Mouse (Mus musculus): ENCODE results near the gene Sgcd.
"Not testable (repeated sequence)": the region's sequence is repeated elsewhere in the genome, so short reads cannot be mapped to it uniquely, and the experiment has no call there.

The Sgcd gene

DNA sequence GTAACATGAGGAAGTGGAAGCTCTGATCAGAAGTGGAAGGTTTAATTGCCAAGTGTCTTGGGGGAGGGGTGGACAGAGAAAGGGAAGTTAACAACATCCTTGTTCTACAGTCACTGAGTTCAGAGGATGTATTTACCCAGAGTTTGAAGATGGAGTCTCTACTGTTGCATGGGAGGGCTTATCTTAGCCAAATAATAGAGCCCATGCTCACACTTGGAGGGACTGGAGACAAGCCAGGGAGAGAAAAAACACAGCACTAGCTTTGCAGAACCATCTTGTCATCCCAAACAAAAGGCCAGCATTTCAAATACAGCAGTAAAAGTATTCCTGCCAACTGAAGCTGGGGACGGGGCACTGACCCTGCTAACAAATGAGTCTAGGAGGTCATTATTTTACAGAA lies 212.8 kb downstream of the Sgcd start:
- no peak for DNase-seq

DNA sequence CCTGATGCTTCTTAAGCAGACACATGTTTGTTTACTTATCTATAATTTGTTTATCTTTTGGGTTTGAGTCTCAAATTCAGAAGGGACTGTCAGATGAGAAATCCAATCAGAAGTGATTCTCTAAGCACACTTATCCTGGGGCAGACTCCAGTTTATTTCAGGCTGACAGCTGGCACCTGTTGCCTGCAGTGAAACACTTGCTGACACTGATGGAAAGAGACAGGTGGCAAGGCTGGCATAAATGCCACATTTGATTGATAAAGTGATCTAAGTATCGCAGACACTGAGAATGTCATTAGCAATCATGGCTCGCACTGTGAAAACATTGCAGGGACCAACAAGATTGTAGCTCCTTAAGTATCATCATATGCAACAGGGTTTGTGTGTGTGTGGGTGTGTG lies 222.9 kb downstream of the Sgcd start:
- DNase-seq: no peak

DNA sequence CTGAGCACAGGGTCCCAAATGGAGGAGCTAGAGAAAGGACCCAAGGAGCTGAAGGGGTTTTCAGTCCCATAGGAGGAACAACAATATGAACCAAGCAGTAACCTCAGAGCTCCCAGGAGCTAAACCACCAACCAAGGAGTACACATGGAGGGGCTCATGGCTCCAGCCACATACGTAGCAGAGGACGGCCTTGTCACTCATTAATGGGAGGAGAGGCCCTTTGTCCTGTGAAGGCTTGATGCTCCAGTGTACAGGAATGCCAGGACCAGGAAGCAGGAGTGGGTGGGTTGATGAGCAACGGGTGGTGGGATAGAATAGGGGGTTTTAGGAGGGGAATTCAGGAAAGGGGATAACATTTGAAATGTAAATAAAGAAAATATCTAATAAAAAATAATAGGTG lies 225.2 kb downstream of the Sgcd start:
- DNase-seq: not testable (repeated sequence)

DNA sequence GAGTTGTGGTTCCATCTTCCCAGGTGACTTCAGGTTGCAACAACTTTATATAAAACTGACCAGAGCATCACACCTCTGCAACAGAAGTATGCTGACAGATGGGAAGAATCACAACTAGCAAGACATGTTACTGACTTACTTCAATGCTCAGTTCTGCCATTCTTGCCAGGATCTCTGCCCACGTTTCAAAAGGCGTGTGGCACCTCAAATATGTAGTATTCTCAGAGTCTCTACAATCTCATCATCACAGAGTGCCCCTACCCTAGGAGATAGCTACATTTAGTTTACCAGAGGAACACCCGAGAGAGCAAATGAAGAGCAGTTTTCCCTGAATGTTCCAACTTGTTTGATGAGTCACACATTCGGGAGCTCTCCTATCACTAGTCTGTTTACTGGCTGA lies 229.8 kb downstream of the Sgcd start:
- DNase-seq: no peak

DNA sequence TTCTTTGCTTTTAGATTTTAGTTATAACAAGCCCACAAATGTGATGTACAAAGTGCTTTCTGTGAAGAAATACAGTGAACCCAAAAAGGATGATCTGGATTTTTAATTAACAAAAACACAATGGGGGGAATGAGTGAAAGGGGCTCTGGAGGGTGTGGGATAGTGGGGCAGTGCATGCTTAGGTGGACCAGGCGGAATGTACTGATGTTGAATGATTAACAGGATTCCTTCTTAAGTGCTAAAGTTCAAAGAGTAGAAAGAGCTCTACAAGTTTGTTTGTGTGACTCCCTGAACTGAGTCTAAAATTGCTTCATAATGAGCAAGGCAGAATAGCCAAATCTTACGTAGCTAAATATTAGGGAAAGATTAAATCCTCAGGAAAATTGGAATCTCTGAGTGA lies 246.0 kb downstream of the Sgcd start:
- DNase-seq: no peak

DNA sequence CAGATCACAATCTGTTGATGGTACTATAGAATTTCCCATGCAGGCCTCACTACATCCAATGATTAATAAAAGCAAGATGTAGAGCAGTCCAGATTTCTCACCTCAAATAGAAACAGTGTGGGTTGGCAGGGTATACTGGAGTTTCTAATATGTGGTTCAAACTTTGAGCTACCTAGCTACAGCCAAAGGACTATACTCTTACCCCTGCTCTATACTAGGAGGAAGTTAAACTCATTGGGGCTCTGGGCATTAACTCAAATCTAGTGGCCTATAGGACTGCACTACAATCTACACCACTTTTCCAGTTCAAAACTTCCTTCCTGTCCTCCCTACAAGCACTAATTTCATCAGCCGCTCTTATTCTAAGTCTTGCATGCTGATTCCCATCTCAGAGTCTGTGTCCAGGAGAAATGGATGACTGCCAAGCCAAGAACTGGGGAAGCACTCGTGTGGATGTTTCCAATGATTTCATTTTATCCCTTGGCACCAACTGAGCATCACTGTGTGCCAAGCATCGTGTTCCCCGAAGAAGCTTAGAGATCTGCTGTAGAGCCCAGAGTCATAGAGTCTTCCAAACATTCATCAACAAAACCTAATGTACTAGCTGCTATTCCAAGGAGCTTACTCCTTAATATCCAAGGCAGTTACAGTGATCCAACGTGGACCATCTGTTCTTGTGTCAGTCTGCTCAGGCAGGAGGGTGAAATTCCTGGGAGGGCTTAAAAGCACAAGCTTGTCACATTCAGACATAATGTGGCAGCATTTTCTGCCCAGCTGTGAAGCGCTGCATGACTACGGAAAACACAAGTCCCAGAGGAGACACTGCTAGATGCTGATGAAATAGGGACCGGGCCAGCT lies 283.6 kb downstream of the Sgcd start:
- DNase-seq: no peak

DNA sequence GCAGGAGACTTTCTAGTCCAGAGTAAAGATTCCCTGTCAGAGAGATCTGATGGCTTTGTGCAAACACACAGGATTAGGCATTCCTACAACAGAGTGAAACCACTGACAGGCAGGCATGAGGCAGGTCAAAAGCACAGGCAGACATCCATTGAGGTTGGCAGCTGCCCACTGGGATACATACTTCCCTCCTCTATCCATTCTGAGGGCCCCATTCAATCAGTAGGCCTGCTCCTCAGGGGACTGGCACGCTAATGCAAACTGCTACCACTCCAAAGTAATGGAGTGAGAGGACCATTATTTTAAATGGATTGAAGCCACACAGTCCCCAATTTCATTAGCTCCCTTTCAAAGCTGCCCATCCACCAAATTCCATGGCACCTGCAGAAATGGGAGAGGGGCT lies 293.2 kb downstream of the Sgcd start:
- DNase-seq: no peak

DNA sequence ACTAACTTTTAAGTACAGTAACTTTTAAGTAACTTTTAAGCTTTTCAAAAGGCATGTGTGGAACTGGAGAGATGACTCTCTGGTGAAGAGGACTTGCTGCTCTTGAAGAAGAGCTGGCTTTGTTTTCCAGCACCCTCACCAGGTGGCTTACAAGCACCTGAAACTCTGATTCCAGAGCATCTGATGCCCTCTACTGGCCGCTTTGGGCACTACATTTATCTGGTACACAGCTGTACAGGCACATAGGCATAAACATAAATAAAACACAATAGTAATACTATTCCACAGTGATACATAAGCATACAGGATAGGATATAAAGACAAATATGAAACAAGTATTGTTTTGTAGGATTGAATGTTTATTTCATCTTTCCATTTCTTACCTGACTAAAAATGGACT lies 330.6 kb downstream of the Sgcd start:
- DNase-seq: peak; percentile 43

DNA sequence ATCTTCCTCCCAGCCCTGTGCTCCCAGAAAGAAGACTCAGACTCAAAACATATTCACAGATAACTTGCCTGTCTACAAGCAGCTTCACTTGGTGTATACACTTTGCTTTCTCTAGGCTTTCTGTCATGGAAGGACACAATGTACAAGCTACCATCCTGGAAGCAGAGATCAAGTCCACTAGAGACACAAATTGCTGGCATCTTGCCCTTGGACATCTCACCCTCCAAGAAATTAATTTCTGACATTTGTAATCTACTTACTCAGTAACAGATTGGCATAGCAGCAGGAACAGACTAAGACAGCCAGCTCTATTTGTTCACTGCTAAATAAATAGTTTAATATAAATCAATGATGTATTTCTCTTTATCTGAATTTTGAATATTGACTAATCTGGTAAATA lies 342.9 kb downstream of the Sgcd start:
- DNase-seq: no peak

DNA sequence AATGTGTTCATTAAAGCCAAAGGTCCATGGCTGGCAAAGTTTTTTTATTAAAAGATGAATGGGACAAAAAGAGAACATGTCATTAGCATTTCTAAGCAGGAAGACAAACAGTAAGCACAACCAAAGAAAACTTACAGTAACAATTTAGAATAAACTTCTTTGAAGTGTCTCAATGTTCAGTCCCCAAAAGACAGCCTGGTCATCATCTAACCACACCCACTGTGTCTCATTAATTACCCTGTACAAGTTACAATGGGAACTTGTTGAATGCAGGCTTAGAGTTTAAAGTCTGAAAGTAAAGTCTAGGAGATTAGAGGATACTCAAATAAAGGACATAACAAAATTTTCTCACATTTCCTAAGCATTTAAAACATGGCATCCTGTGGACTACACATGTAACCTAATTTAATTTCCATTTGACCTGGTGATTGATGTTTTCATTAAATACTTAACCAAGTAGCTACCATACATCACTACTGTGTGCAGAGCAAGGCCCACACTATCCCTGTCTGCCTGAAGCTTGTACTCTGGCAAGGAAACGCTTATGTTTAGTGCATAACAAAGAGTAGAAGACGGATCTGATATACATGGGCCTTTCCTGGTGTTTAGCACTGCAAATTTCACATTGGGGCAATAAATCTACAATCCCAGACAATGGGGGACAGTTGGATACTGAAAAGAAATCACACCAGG lies 347.1 kb downstream of the Sgcd start:
- DNase-seq: no peak

DNA sequence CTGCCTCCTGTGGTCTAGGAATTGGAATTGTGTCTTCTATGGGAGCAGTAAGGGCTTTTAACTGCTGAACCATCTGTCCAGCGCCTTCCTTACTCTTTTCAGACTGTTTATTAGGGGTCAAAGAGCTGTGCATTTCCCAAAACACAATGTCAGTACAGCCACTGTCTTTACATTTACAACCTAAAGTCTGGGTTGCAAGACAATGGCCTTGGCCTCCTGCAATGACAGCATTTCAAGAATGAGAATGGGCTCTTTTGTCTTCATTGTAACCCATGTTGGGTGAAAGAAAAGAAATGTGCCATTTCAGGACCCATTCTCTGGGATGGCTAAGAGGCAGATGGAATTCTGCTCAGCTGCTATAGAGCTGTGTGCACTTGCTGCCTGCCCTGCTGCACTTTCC lies 348.2 kb downstream of the Sgcd start:
- DNase-seq: no peak

DNA sequence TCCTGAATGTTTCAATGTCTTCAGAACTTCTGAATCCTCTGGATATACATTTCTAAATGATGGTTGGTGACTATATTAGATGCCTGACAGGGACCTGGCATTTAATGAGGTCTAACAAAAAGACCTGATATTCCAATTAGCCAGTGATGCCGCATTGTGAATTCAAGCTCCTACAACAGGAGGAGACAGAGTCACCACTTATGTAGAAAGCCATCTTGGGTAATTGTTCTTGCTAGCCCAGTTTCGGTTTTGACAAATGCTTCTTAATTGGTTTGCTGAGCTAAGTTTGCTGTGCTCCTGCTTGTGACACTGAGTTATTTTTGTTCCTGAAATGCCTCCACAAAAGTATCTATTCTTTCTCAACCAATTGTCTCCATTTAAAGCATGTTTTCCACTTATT lies 358.6 kb downstream of the Sgcd start:
- DNase-seq: no peak

DNA sequence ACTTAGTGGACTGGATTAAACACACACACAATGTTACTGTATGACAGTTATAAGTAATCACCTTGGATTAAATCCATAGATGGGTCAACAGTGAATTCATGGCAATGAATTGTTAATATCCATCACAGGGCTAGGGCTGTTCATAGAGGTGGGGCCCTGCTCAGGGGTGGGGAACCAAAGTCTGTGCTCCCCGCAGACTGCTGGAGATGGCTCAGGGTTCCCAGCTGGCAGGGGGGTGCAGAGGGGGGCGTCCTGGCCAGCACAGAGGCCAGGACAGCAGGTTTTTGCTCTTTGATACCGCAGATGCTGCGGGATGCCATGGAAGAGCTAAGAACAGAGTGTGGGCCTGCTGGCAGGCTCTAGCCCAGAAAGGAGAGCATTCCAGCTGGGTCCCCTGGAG lies 378.9 kb downstream of the Sgcd start:
- no peak for DNase-seq

DNA sequence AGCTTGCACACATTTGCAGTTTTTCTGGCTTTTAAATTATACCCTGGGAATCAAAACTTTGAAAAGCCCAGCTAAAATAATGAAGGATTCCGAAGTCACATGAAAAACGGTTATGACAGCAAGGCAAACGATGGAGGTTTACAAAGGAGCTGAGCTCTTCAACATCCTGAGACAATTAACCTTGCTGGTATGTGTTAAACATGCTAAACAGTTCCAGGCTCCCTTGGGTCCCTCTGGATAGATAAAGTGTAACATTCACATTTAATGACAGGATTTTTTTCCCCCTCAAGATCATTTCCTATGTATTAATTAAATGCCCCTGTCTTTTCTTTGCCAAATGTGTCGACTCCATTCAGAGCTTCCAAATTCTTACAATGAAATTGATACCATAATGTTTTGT lies 414.1 kb downstream of the Sgcd start:
- no peak for DNase-seq

DNA sequence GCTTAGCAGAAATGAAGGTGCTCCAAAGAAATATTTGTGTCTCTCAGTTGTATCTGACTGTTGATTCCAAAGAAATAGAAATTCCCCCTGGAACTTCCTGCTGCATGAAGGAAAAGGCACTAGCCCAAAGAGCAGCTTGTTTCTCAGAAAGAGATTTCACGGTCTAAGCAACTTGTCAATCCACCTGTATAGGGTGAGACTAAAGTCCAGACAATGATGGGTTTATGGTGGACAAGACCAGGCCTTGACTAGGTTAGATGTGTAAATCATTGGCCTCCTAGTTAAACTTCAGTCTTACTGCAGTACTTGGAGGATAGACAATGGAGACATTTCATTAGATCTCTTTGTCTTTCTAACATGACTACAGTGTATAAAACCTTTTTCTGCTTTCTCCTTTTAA lies 420.3 kb downstream of the Sgcd start:
- no peak for DNase-seq

DNA sequence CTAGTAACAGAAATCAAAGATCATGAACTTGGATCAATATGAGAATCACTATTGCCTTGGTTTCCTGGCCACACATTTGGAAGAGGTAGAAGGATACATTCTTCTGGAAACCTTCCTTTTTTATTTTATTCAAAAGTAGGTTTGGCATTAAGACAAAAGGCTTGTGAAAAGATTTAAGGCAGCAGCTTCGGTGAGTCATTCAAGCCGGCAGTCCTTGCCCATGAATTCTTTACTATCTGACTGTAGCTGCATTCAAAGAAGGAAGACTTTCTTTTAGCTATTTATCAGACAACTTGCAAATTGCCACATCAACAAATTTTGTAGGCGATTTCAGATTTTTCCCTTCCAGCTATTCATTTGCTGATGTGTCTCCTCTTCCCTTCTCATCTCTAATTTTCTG lies 422.6 kb downstream of the Sgcd start:
- DNase-seq: no peak

DNA sequence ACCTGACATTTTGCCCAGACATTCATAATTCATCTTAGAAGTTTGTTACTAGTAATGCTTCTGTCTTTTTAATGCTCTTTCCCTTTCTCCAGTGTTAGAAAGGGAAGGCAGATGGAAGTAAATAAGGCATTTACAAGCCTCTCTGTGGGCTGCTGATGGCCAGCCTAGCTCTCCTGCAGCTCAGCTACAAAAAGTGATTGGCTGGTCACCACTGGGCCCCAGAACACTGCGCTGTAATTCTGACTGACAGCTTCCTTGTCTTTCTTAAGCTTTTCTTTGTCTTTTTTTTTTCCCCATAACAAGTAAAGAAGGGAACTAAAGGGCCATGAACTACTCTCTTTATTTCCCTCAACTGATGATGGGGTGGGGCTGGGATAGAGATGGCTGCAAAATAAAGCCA lies 463.9 kb downstream of the Sgcd start:
- DNase-seq: no peak

DNA sequence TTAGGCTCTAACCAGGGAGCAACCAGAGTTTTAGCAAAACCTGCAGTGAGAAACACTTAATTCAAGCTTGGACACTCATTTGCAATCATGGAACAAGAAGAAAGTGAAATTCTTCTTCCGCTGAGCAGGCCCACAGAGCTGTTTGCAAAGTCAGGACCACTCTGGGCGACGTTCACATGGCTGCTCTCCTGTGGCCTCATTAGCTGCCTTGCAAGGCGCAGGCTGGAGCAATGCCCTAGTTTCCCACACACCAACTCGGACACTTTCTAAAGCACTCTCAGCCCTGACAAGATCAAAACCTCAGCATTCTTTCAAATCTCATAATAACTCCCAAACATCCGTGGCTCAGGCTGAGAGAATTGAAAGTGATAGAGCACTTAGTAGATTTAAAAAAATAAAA lies 480.7 kb downstream of the Sgcd start:
- no peak for DNase-seq

DNA sequence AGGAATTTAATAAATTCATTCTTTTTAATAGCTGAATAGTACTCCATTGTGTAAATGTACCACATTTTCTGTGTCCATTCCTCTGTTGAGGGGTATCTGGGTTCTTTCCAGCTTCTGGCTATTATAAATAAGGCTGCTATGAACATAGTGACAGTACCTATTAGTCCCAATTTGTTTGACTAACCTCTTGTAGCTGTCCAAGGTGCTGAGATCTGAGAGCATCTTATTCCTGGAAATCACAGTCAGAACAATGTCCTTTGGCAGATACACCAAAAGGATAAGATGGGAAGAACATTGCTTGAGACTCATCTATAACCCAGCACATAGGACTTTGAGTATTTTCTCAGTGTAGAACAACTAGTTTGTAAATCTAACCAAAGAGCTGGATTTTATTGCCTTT lies 485.5 kb downstream of the Sgcd start:
- DNase-seq: not testable (repeated sequence)

DNA sequence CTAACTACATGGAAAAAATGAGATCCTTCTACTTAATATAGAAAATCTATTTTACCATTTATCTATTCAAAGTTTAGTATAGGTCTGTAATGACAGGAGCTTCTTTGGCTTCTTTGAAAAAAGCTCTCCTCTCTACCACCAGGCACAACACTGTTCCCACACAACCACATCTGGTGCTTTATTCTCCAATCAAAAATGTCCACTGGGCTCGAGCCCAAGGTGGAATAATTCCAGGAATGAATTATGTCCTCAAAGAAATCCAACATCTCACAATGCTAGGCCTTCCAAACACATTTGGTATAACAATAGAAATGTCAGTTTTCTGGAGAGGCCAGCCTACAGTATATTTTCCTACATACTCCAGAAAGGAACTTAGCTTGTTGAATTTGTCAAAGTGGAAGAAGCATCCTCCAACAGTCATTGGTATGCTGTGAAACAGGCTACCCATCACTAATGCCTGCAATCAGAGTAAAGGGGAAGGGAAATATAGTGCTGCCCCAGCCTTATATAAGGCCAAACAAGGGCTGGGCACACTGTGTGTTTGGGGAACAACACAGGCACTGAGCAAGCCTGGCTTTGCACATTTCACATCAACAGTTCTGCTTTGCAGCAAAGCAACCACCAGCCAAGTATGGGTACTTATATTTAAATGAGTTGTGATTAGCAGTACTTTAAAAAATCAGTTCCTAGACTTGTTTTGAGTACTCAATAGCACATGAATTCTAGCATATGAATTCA lies 515.1 kb downstream of the Sgcd start:
- DNase-seq: no peak

DNA sequence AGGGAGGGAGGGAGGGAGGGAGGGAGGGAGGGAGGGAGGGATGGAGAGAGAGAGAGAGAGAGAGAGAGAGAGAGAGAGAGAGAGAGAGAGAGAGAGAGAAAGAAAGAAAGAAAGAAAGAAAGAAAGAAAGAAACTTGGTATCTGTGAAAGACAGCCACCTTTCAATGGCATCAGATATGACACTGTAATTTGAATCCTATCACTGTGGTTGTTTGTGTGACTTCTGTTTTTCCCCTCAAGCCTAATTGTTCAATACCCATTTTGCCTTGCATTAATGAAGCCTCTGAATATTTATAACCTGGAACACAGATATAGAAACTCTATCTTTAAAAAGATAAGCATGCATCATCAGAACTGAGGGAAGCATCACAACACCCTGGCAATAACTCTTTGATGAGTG lies 528.1 kb downstream of the Sgcd start:
- DNase-seq: not testable (repeated sequence)

DNA sequence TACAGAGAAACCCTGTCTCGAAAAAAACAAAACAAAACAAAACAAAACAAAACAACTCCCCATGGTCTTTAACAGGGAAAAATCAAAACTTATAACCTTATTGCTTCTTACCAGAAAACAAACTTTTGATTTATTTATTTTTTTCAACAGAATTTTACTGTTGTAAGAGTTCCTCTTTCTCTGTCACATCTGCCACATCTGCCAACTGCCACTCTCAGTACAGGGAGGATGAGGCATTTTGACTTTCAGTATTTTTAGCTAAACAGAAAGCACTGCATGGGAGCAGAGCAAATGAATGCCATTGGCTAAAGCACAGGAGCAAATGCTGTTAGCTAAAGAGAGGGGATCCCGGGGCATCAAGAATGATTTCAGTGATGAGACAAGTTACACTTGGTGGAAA lies 528.6 kb downstream of the Sgcd start:
- peak; percentile 3 for DNase-seq

DNA sequence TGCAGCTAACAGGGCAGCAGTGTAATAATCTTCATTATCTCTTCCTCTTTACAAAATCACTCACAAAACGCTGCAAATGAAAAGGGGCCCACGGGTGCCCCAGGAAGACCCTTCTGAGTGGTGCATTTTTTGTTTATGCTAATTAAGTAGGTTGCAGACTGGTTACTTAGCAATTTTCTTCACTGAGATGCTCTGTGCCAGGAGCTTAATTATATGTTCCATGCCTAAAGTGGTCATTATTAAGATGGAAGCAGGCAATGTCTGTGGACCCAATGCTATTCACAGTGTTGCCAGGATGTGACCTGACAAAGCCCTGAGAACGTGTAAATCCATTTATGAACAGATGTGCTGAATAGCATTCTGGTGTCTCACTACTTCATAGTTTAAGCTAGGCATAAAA lies 529.6 kb downstream of the Sgcd start:
- no peak for DNase-seq

DNA sequence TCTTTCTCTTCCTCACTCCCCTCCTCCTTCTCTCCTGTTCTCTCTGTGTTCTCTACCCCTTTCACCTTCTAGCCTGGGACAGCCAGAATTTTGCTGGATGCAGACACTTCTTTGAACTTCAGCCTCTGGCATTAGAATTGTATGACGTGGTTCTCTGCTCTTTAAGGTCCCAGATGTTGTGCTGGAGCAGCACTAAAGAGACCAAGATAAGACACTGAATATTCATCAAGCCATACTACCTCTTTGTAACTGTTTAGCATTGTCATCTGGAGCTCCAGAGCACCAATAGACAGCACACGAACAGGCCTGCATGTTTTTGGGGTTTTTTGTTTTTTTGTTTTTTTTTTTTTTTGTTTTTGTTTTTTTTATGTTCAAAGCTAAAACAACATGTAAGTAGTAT lies 541.0 kb downstream of the Sgcd start:
- no peak for DNase-seq
